Mouse (Mus musculus): ENCODE data around the gene Olfr904. TPM values are rescaled to one million over a fixed set of nuclear protein-coding genes. Genes with fewer than 3 reads are reported as not detected.

Gene Olfr904
- polyA plus RNA-seq, 1 experiment from 2014 or later, result not detected

Other genes with a start within 250 kb of the Olfr904 start
- not detected in 2 replicates for gene Olfr894, start 245.1 kb upstream of the Olfr904 start, polyA plus RNA-seq (2015; fragmentation: Nextera tagmentation; extraction: Ambion mirVana)
- not detected in 2 replicates for gene Olfr143, start 210.4 kb upstream of the Olfr904 start, polyA plus RNA-seq (2015; fragmentation: Nextera tagmentation; extraction: Ambion mirVana)
- gene Olfr895, start 195.3 kb upstream of the Olfr904 start, polyA plus RNA-seq (2015; fragmentation: Nextera tagmentation; extraction: Ambion mirVana), result not detected in 2 replicates
- gene Olfr896-ps1, start 172.0 kb upstream of the Olfr904 start, polyA plus RNA-seq (2015; fragmentation: Nextera tagmentation; extraction: Ambion mirVana), result not detected in 2 replicates
- not detected in 2 replicates for gene Olfr25, start 134.1 kb upstream of the Olfr904 start, polyA plus RNA-seq (2015; fragmentation: Nextera tagmentation; extraction: Ambion mirVana)
- gene Olfr898, start 114.7 kb upstream of the Olfr904 start, polyA plus RNA-seq (2015; fragmentation: Nextera tagmentation; extraction: Ambion mirVana), result not detected in 2 replicates
- gene Olfr250, start 96.2 kb upstream of the Olfr904 start, polyA plus RNA-seq (2015; fragmentation: Nextera tagmentation; extraction: Ambion mirVana), result not detected in 2 replicates
- not detected in 2 replicates for gene Olfr251, start 86.1 kb upstream of the Olfr904 start, polyA plus RNA-seq (2015; fragmentation: Nextera tagmentation; extraction: Ambion mirVana)
- gene Olfr147, start 61.4 kb upstream of the Olfr904 start, polyA plus RNA-seq (2015; fragmentation: Nextera tagmentation; extraction: Ambion mirVana), result not detected in 2 replicates
- gene Olfr901, start 33.7 kb upstream of the Olfr904 start, polyA plus RNA-seq (2015; fragmentation: Nextera tagmentation; extraction: Ambion mirVana), result not detected in 2 replicates
- gene Olfr902, start 15.5 kb upstream of the Olfr904 start, polyA plus RNA-seq (2015; fragmentation: Nextera tagmentation; extraction: Ambion mirVana), result not detected in 2 replicates
- not detected in 2 replicates for gene Olfr905, start 8.0 kb downstream of the Olfr904 start, polyA plus RNA-seq (2015; fragmentation: Nextera tagmentation; extraction: Ambion mirVana)
- not detected in 2 replicates for gene Olfr906, start 23.9 kb downstream of the Olfr904 start, polyA plus RNA-seq (2015; fragmentation: Nextera tagmentation; extraction: Ambion mirVana)
- not detected in 2 replicates for gene Olfr907, start 32.7 kb downstream of the Olfr904 start, polyA plus RNA-seq (2015; fragmentation: Nextera tagmentation; extraction: Ambion mirVana)
- not detected in 2 replicates for gene Olfr911-ps1, start 58.4 kb downstream of the Olfr904 start, polyA plus RNA-seq (2015; fragmentation: Nextera tagmentation; extraction: Ambion mirVana)
- gene Olfr910, start 74.7 kb downstream of the Olfr904 start, polyA plus RNA-seq (2015; fragmentation: Nextera tagmentation; extraction: Ambion mirVana), result not detected in 2 replicates
- gene Olfr912, start 117.0 kb downstream of the Olfr904 start, polyA plus RNA-seq (2015; fragmentation: Nextera tagmentation; extraction: Ambion mirVana), result not detected in 2 replicates
- not detected in 2 replicates for gene Olfr913, start 129.6 kb downstream of the Olfr904 start, polyA plus RNA-seq (2015; fragmentation: Nextera tagmentation; extraction: Ambion mirVana)
- not detected in 2 replicates for gene Olfr914, start 142.0 kb downstream of the Olfr904 start, polyA plus RNA-seq (2015; fragmentation: Nextera tagmentation; extraction: Ambion mirVana)
- not detected in 2 replicates for gene Olfr916, start 196.7 kb downstream of the Olfr904 start, polyA plus RNA-seq (2015; fragmentation: Nextera tagmentation; extraction: Ambion mirVana)
- not detected in 2 replicates for gene Olfr917, start 202.7 kb downstream of the Olfr904 start, polyA plus RNA-seq (2015; fragmentation: Nextera tagmentation; extraction: Ambion mirVana)
- gene Olfr918, start 211.5 kb downstream of the Olfr904 start, polyA plus RNA-seq (2015; fragmentation: Nextera tagmentation; extraction: Ambion mirVana), result not detected in 2 replicates
- not detected in 2 replicates for gene Olfr919, start 240.5 kb downstream of the Olfr904 start, polyA plus RNA-seq (2015; fragmentation: Nextera tagmentation; extraction: Ambion mirVana)

Measured in liver, embryonic 15.5 days (tissue).